Mouse (Mus musculus) midbrain, embryonic 12.5 days (tissue): Measurements from ENCODE around the gene Pank3. TPM values are rescaled to one million over a fixed set of nuclear protein-coding genes. Genes with fewer than 3 reads are reported as not detected.
"Not testable (repeated sequence)": the region's sequence is repeated elsewhere in the genome, so short reads cannot be mapped to it uniquely, and the experiment has no call there.

ENCODE experiments used
- ATAC-seq: fragments of 200-750 bp; cut with Nextera tagmentation; 2 replicates; pipeline ENCODE4 v1.8.0; 2017; ENCODE audit warnings: low read depth, moderate TSS enrichment, moderate library complexity; ENCODE audit not compliant: low FRiP score
- H3K27ac ChIP-seq: fragments of 300-500 bp; sonication (generic); replicated peaks from 2 replicates; pipeline ENCODE4 v1.5.1; 2016; ENCODE audit warnings: mild to moderate bottlenecking
- H3K27me3 ChIP-seq: fragments of 300-500 bp; sonication (generic); 2 replicates; pipeline ENCODE4 v1.6.1; 2016; ENCODE audit warnings: mild to moderate bottlenecking
- H3K36me3 ChIP-seq: fragments of 300-500 bp; sonication (generic); 2 replicates; pipeline ENCODE4 v1.6.1; 2016
- H3K4me1 ChIP-seq: fragments of 300-500 bp; sonication (generic); 2 replicates; pipeline ENCODE4 v1.6.1; 2016
- H3K4me2 ChIP-seq: fragments of 300-500 bp; sonication (generic); replicated peaks from 2 replicates; pipeline ENCODE4 v1.6.1; 2016; ENCODE audit warnings: mild to moderate bottlenecking, moderate library complexity
- H3K4me3 ChIP-seq: fragments of 300-500 bp; sonication (generic); 2 replicates; pipeline ENCODE4 v1.5.1; 2016; ENCODE audit warnings: mild to moderate bottlenecking
- H3K9ac ChIP-seq: fragments of 300-500 bp; sonication (generic); replicated peaks from 2 replicates; pipeline ENCODE4 v1.6.1; 2016; ENCODE audit warnings: mild to moderate bottlenecking, moderate library complexity
- H3K9me3 ChIP-seq: fragments of 300-500 bp; sonication (generic); 2 replicates; pipeline ENCODE4 v1.6.1; 2016; ENCODE audit warnings: mild to moderate bottlenecking
- WGBS: fragments of 180-500 bp; shearing (Covaris S2); methylation state at CpG from one replicate; pipeline ENCODE4 v1.1.7; 2016; 5-methylcytosine and 5-hydroxymethylcytosine counted together
- microRNA counts: library from miRNA; unstranded; fragments of <30 nt; microRNA quantifications from one replicate; lab custom pipeline; 2017
- microRNA-seq: library from miRNA; unstranded; fragments of <30 nt; microRNA quantifications from one replicate; pipeline ENCODE4, GENCODE M21; 2017
- polyA plus RNA-seq: library from polyadenylated mRNA; unstranded; fragments of >200 nt; fragmentation: Nextera tagmentation; extraction: Ambion mirVana; gene quantifications from 2 replicates; pipeline ENCODE4 v1.2.1, GENCODE M21; 2016

The Pank3 gene
- polyA plus RNA-seq, 1 experiment from 2014 or later, result 30.0 TPM

DNA sequence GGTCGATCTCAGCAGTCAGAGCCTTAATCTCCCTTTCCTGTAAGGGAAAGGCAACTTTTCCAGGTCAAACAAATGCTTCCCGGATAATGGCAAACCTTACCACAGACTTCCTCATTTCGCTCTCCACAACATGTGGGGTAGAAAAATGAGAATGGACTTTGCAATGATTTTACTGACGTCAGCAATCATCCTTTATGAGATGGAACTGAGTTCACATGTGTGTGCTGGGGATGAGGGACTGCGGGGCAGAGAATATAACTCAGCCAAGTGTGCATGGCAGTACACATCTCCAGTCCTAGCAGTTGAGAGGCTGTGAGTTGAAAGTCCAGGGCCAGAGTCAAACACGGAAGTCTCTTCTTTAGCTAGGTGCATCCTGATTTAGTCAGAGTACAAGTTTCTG is 64.0 kb downstream of the Pank3 start:
- H3K9ac ChIP-seq, result peak overlapping the region; percentile 75; the same call in 1 of the 2 replicates
- H3K4me2 ChIP-seq, result peak overlapping the region; percentile 74
- no peaks in the 10 kb centered on the region for H3K27me3 ChIP-seq
- no peak overlapping the region for H3K27ac ChIP-seq
- H3K9me3 ChIP-seq, result no peaks in the 10 kb centered on the region
- H3K4me1 ChIP-seq, result peaks cover 17% of the 10 kb centered on the region
- no peak for ATAC-seq
- WGBS, result 91% methylated on average over 6 of the region's 6 CpGs
- H3K36me3 ChIP-seq, result peaks cover 33% of the 10 kb centered on the region
- H3K4me3 ChIP-seq, result peak overlapping the region; percentile 97

DNA sequence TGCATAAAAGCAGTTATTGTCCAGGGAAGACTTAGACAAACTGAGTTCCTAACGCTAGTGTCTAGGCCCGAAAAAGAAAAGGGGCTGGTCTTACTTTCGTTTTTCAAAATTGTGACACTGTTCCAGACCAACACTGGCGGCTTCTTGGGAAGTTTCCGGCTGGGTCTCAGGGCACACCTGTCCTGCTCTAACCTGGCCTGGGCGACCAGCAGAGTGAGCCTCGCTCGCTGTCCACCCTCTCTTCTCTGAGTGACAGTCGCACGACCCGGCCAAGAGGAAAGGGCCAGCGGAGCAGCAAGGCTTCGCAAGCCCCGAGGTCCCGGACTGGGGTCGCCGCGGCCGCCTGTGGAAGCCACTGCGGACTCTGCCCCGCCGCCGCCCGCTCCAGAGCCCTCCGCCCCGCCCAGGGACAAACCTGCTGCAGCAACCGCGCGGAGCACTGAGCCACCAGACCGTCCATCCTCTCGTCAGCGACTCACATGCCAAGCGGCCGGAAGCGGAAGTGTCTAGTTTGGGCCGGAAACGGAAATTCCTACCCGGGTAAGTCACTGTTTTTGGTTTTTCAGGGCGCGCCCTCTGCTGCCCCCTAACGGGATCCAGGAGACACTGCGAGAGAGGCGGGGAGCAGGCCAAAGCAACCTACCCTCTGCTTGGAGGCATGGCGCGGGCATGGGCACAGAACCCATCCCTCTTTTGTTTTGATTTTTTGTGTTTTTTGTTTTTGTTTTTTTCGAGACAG is 64.9 kb downstream of the Pank3 start, which contains the start of gene Rars:
Gene Rars (minus strand): TSS at position 485 of the 739 bp plus-strand sequence.
- Histone ChIP-seq H3K4me2 (peak within 1 kb of the TSS; percentile 74), H3K36me3 (peaks cover 24% of the 10 kb centered on the region), H3K27me3 (no peaks in the 10 kb centered on the region), H3K9ac (peak within 1 kb of the TSS; percentile 75), H3K27ac (no peak within 1 kb of the TSS), H3K4me3 (peak within 1 kb of the TSS; percentile 97), H3K9me3 (no peaks in the 10 kb centered on the region), H3K4me1 (peaks cover 17% of the 10 kb centered on the region)
- 2% methylated on average over 46 of the region's 46 CpGs for WGBS
- ATAC-seq, result peak; percentile 68

DNA sequence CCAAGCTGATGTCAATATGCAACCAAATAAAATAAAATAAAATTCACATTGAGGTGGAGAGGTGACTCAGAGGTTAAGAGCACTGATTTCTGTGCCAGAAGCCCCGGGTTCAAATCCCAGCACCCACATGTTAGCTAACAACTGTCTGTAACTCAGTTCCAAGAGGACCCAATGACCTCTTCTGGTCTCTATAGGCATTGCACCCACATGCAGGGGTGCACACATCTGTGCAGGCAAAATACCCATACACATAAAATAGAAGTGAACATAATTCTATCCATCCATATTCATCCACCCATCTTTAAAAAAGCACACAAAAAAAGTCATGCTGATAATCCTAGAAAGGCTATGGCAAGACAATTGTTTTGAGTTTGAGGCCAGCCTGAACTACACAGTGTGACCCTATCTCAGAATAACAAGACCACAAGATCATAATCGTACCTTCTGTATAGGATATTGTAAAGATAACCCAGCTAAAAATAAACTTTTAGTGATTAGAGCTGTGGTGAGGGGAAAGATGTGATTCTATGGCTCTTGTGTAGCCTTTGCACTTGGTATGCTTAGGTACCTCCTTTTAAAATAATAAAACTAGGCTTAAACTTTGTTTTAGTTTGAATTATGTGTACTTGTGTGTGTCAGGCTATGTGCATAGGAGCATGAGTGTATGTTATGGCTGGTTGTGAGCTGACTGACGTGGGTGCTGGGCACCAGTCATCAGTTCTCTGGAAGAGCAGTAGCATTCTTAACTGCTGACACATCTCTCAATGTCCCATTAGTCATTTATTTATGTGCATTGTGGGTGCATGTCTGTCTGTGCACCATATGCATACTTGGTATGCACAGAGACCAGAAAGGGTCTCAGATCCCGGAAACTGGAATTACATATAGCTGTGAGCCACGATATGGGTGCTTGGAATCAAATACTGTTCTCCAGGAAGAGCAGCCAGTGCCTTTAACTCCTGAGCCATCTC is 68.2 kb downstream of the Pank3 start:
- Histone ChIP-seq H3K4me1 (peaks cover 13% of the 10 kb centered on the region), H3K27me3 (no peaks in the 10 kb centered on the region), H3K36me3 (0 out of 2 replicates have a peak, but pooled peaks cover under 1% of the 10 kb centered on the region), H3K9ac (no peak overlapping the region), H3K9me3 (no peaks in the 10 kb centered on the region), H3K4me3 (no peak overlapping the region), H3K27ac (peak overlapping the region; percentile 46), H3K4me2 (no peak overlapping the region)
- no peak for ATAC-seq
- 89% methylated on average over 5 of the region's 5 CpGs for WGBS

DNA sequence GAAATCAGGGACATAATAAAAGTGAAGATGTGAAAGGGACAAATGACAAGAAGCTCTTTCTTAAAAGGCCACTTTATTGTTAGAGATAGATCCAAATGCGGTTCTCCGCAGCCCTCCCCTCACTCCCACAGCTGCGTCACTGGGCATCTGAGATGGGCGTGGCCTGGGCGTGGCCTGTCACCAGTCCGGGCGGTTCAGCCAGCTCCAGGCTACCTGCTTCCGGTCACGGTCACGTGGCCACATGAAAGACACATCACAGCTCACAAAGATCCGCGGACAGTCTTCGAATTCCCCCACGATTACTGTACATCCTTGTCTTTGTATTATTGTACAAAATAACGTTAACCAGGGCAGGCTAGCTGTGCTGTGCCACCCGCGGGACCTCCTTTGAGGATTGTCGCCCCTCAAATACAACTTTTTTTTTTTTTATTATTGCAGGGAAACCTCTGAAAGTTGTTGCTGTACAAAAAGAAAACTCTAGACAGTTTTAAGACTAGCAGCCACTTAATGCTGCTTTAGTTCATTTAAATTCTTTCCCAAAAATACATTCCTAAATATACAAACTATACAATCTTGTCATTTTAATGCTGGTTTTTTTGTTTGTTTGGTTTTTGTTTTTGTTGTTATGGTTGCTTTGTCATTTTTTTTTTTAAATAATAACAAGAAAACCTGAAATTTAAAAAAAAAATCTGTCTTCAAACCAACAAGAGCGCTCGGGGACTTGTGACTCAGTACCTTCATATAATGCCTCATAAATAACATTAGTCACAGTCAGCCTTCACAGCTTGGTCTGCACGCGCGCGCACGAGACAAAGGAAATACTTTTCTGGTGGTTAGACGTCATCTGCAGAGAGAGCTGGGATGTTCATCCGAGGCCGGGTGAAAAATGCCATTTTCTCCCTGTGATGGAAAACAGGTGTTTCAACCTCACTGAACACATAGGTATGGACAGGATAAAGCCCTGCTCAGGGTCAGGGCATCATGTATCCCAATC is 69.4 kb downstream of the Pank3 start:
- peak; percentile 82 for ATAC-seq
- H3K27me3 ChIP-seq, result no peaks in the 10 kb centered on the region
- peaks cover 3% of the 10 kb centered on the region for H3K4me1 ChIP-seq
- H3K9me3 ChIP-seq, result peaks cover 4% of the 10 kb centered on the region; the same call in 1 of the 2 replicates
- no peak overlapping the region for H3K9ac ChIP-seq
- H3K4me3 ChIP-seq, result peak overlapping the region; percentile 22
- peaks cover 8% of the 10 kb centered on the region for H3K36me3 ChIP-seq
- 27% methylated on average over 28 of the region's 28 CpGs for WGBS
- H3K27ac ChIP-seq, result peak overlapping the region; percentile 56
- H3K4me2 ChIP-seq, result peak overlapping the region; percentile 51

DNA sequence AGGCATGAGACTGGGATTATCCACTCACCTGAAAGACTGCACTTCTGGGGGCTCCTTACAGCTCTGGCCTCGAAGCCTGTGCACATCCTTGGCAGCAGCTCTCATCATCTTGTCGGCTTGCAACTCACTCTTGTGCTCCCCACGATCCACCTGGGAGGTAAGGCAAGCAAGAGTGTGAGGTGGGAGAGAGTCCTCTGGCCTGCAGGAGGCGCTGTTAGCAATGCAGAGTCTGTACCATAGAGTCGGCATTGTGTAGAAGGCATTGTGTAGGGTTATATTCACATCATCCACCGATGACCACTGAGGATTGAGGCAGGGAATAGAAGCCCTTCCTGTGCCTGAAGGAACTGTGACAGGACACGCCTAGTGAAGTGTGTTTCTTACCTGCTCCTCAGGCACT is 71.0 kb downstream of the Pank3 start:
- Histone ChIP-seq H3K9me3 (peaks cover 4% of the 10 kb centered on the region; the same call in 1 of the 2 replicates), H3K27me3 (no peaks in the 10 kb centered on the region), H3K4me3 (no peak overlapping the region), H3K9ac (no peak overlapping the region), H3K36me3 (peaks cover 13% of the 10 kb centered on the region), H3K4me1 (0 out of 2 replicates have a peak, but pooled peaks cover 4% of the 10 kb centered on the region), H3K27ac (0 out of 2 replicates have a peak overlapping the region, but pooled peaks have one; percentile 0), H3K4me2 (no peak overlapping the region)
- no peak for ATAC-seq
- WGBS, result 86% methylated on average over 7 of the region's 7 CpGs

DNA sequence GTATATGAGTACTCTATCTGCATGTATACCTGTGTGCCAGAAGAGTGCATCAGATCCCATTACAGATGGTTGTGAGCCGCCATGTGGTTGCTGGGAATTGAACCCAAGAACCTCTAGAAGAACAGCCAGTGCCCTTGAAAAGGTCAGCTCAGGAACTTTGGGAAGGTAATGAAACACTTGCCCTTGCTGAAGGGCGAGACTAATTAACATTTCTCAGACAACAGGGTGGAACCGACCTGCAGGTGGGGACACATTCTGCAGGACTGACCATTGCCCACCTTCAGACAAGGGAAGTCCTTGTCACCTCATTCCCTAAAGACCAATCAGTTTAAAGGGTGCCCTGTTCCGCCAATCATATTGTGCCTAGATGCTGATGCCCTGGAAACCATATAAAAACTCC is 71.5 kb downstream of the Pank3 start:
- not testable (repeated sequence) for H3K4me2 ChIP-seq, ATAC-seq, H3K9ac ChIP-seq, H3K9me3 ChIP-seq, H3K4me3 ChIP-seq, H3K27ac ChIP-seq, H3K4me1 ChIP-seq, H3K27me3 ChIP-seq
- WGBS, result 93% methylated on average over 4 of the region's 4 CpGs
- H3K36me3 ChIP-seq, result peaks cover 13% of the 10 kb centered on the region

MicroRNAs encoded within 50 kb of the gene (microRNA counts, 519-probe panel; counts per million panel counts)
- 7,541 counts per million, percentile 85 among the panel's probes with 10 or more counts for microRNA mmu-miR-103 (lab: Ali Mortazavi, UCI)

Small RNA genes lying within 50 kb of the gene (microRNA-seq; reads per million reads assigned to microRNA genes)
- gene Mir103-1, result 10.7 reads per million, percentile 27 among the genes with 10 or more reads in this experiment

Other genes with a start within 250 kb of the Pank3 start
- 9.0 and 11.1 TPM in 2 replicates for gene Fbll1, start 29.4 kb downstream of the Pank3 start, polyA plus RNA-seq
- 81.2 and 85.0 TPM in 2 replicates for gene Rars, start 65.0 kb downstream of the Pank3 start, polyA plus RNA-seq
- 7.4 and 8.3 TPM in 2 replicates for gene Wwc1, start 211.0 kb downstream of the Pank3 start, polyA plus RNA-seq